Mouse (Mus musculus): ENCODE results near the gene Prss47. TPM values are rescaled to one million over a fixed set of nuclear protein-coding genes. Genes with fewer than 3 reads are reported as not detected.

Gene Prss47
- 1 to 10 TPM in 1 of 2 experiments, under 1 TPM in 1; 0.76 to 1.9 TPM for total RNA-seq (2023)

GRCm38 (mm10) chr13:65052660-65053059 is at the start of gene Prss47:
Prss47 (minus strand) TSS chr13:65052760.

GRCm38 (mm10) chr13:65032758-65033157 is 19.8 kb downstream of the Prss47 start, which contains the start of gene Spata31d1c:
Spata31d1c (plus strand) TSS chr13:65033058.

Other genes with a start within 250 kb of the Prss47 start
- gene Cntnap3, start 148.8 kb downstream of the Prss47 start, total RNA-seq (2023): not detected
- gene Spata31, start 135.4 kb downstream of the Prss47 start, total RNA-seq (2023): not detected
- not detected for gene Spata31d1c, start 19.7 kb downstream of the Prss47 start, total RNA-seq (2023)
- 10 to 100 TPM; 41.4 to 42.8 TPM for gene Mfsd14b, start 60.2 kb upstream of the Prss47 start, total RNA-seq (2023)
- gene Olfr465-ps1, start 85.3 kb upstream of the Prss47 start, total RNA-seq (2023): not detected
- not detected for gene Olfr466, start 97.5 kb upstream of the Prss47 start, total RNA-seq (2023)
- gene Nlrp4f, start 153.2 kb upstream of the Prss47 start, total RNA-seq (2023): not detected
- gene Gm10775, start 206.8 kb upstream of the Prss47 start, total RNA-seq (2023): not detected
- 10 to 100 TPM; 54.9 to 55.0 TPM for gene Zfp369, start 226.1 kb upstream of the Prss47 start, total RNA-seq (2023)